Mouse (Mus musculus) embryonic facial prominence, embryonic 10.5 days (tissue): ENCODE measurements around the gene 2010111I01Rik. TPM values are rescaled to one million over a fixed set of nuclear protein-coding genes. Genes with fewer than 3 reads are reported as not detected.
"Not testable (repeated sequence)": the region's sequence is repeated elsewhere in the genome, so short reads cannot be mapped to it uniquely, and the experiment has no call there.

Source experiments
- DNase-seq: peaks from one replicate; pipeline ENCODE4 v3.0.0-alpha.2; 2017; ENCODE audit warnings: low spot score
- H3K27ac ChIP-seq: fragments of 300-500 bp; sonication (generic); replicated peaks from 2 replicates; pipeline ENCODE4 v1.5.1; 2016; ENCODE audit warnings: mild to moderate bottlenecking
- H3K27me3 ChIP-seq: fragments of 300-500 bp; sonication (generic); replicated peaks from 2 replicates; pipeline ENCODE4 v1.6.1; 2016; ENCODE audit warnings: low read depth, mild to moderate bottlenecking; ENCODE audit not compliant: poor library complexity, severe bottlenecking
- H3K36me3 ChIP-seq: fragments of 300-500 bp; sonication (generic); replicated peaks from 2 replicates; pipeline ENCODE4 v1.6.1; 2016; ENCODE audit warnings: mild to moderate bottlenecking, moderate library complexity
- H3K4me1 ChIP-seq: fragments of 300-500 bp; sonication (generic); 2 replicates; pipeline ENCODE4 v1.6.1; 2016
- H3K4me3 ChIP-seq: fragments of 300-500 bp; sonication (generic); 2 replicates; pipeline ENCODE4 v1.5.1; 2016; ENCODE audit warnings: mild to moderate bottlenecking, moderate library complexity
- H3K9me3 ChIP-seq: fragments of 300-500 bp; sonication (generic); 2 replicates; pipeline ENCODE4 v1.6.1; 2016; ENCODE audit warnings: mild to moderate bottlenecking
- WGBS: fragments of 180-500 bp; shearing (Covaris S2); methylation state at CpG from one replicate; pipeline ENCODE4 v1.1.7; 2016; 5-methylcytosine and 5-hydroxymethylcytosine counted together
- polyA plus RNA-seq: library from polyadenylated mRNA; unstranded; fragments of >200 nt; fragmentation: Nextera tagmentation; extraction: Ambion mirVana; gene quantifications from 2 replicates; pipeline ENCODE4 v1.2.1, GENCODE M21; 2016

The 2010111I01Rik gene
- polyA plus RNA-seq, 1 experiment from 2014 or later = 88.8 TPM

- Histone ChIP-seq H3K4me1 (peaks cover 20% of the 10 kb centered on the region), H3K27ac (no peak overlapping the region), H3K9me3 (no peaks in the 10 kb centered on the region), H3K36me3 (peaks cover 39% of the 10 kb centered on the region), H3K27me3 (no peaks in the 10 kb centered on the region), H3K4me3 (no peak overlapping the region)
- no peak for DNase-seq
- WGBS = 81% methylated on average over 3 of the region's 3 CpGs
Observed at GRCm38 (mm10) chr13:63309563-63309962, 344.9 kb downstream of the 2010111I01Rik start.

- H3K4me3 ChIP-seq = no peak overlapping the region
- 72% methylated on average over 2 of the region's 2 CpGs for WGBS
- H3K27ac ChIP-seq = no peak overlapping the region
- no peaks in the 10 kb centered on the region for H3K9me3 ChIP-seq
- no peak for DNase-seq
- H3K36me3 ChIP-seq = peaks cover 30% of the 10 kb centered on the region; the same call in 1 of the 2 replicates
- H3K27me3 ChIP-seq = no peaks in the 10 kb centered on the region
- H3K4me1 ChIP-seq = peaks cover 14% of the 10 kb centered on the region
Observed at GRCm38 (mm10) chr13:63311156-63311555, 346.5 kb downstream of the 2010111I01Rik start.

- peaks cover 20% of the 10 kb centered on the region for H3K4me1 ChIP-seq
- H3K9me3 ChIP-seq = no peaks in the 10 kb centered on the region
- DNase-seq = no peak
- no peak overlapping the region for H3K4me3 ChIP-seq
- 90% methylated on average over 1 of the region's 1 CpGs for WGBS
- 0 out of 2 replicates have a peak overlapping the region, but pooled peaks have one; percentile 3 for H3K27ac ChIP-seq
- peaks cover 37% of the 10 kb centered on the region for H3K36me3 ChIP-seq
- no peaks in the 10 kb centered on the region for H3K27me3 ChIP-seq
Observed at GRCm38 (mm10) chr13:63313247-63313646, 348.6 kb downstream of the 2010111I01Rik start.

GRCm38 (mm10) chr13:63313748-63314607 lies 349.3 kb downstream of the 2010111I01Rik start:
- WGBS = 83% methylated on average over 12 of the region's 12 CpGs
- 0 out of 2 replicates have a peak overlapping the region, but pooled peaks have one; percentile 3 for H3K27ac ChIP-seq
- peaks cover 20% of the 10 kb centered on the region for H3K4me1 ChIP-seq
- H3K4me3 ChIP-seq = no peak overlapping the region
- H3K27me3 ChIP-seq = no peaks in the 10 kb centered on the region
- H3K36me3 ChIP-seq = peaks cover 34% of the 10 kb centered on the region
- no peaks in the 10 kb centered on the region for H3K9me3 ChIP-seq
- DNase-seq = no peak

GRCm38 (mm10) chr13:63314608-63314920 lies 349.9 kb downstream of the 2010111I01Rik start:
- H3K9me3 ChIP-seq = no peaks in the 10 kb centered on the region
- H3K4me1 ChIP-seq = peaks cover 20% of the 10 kb centered on the region
- DNase-seq = no peak
- H3K4me3 ChIP-seq = no peak overlapping the region
- H3K27ac ChIP-seq = no peak overlapping the region
- H3K36me3 ChIP-seq = peaks cover 30% of the 10 kb centered on the region
- no peaks in the 10 kb centered on the region for H3K27me3 ChIP-seq
- WGBS = 71% methylated on average over 4 of the region's 4 CpGs

- H3K27ac ChIP-seq, H3K9me3 ChIP-seq, H3K4me3 ChIP-seq, DNase-seq, H3K27me3 ChIP-seq: not testable (repeated sequence)
- WGBS = 91% methylated on average over 4 of the region's 4 CpGs
- Histone ChIP-seq H3K4me1 (peaks cover 20% of the 10 kb centered on the region), H3K36me3 (peaks cover 29% of the 10 kb centered on the region)
Observed at GRCm38 (mm10) chr13:63315111-63315510, 350.4 kb downstream of the 2010111I01Rik start.

GRCm38 (mm10) chr13:63315777-63316176 lies 351.1 kb downstream of the 2010111I01Rik start:
- Histone ChIP-seq H3K36me3 (peaks cover 31% of the 10 kb centered on the region), H3K27ac (no peak overlapping the region), H3K9me3 (no peaks in the 10 kb centered on the region), H3K27me3 (no peaks in the 10 kb centered on the region), H3K4me1 (peaks cover 20% of the 10 kb centered on the region), H3K4me3 (no peak overlapping the region)
- 88% methylated on average over 6 of the region's 6 CpGs for WGBS
- DNase-seq = no peak

GRCm38 (mm10) chr13:63316407-63316806 lies 351.7 kb downstream of the 2010111I01Rik start:
- Histone ChIP-seq H3K4me1 (peaks cover 20% of the 10 kb centered on the region), H3K4me3 (no peak overlapping the region), H3K36me3 (peaks cover 34% of the 10 kb centered on the region), H3K9me3 (no peaks in the 10 kb centered on the region), H3K27ac (no peak overlapping the region), H3K27me3 (no peaks in the 10 kb centered on the region)
- no peak for DNase-seq
- WGBS = 92% methylated on average over 5 of the region's 5 CpGs

- Histone ChIP-seq H3K36me3 (peaks cover 24% of the 10 kb centered on the region), H3K27me3 (no peaks in the 10 kb centered on the region), H3K27ac (no peak overlapping the region), H3K4me1 (peaks cover 33% of the 10 kb centered on the region), H3K9me3 (no peaks in the 10 kb centered on the region), H3K4me3 (no peak overlapping the region)
- WGBS = 57% methylated on average over 7 of the region's 7 CpGs
- no peak for DNase-seq
Observed at GRCm38 (mm10) chr13:63317681-63318104, 353.0 kb downstream of the 2010111I01Rik start.

- no peak overlapping the region for H3K4me3 ChIP-seq
- WGBS = 94% methylated on average over 7 of the region's 7 CpGs
- no peak overlapping the region for H3K27ac ChIP-seq
- H3K36me3 ChIP-seq = peaks cover 27% of the 10 kb centered on the region
- H3K9me3 ChIP-seq = no peaks in the 10 kb centered on the region
- peaks cover 43% of the 10 kb centered on the region for H3K4me1 ChIP-seq
- H3K27me3 ChIP-seq = no peaks in the 10 kb centered on the region
- no peak for DNase-seq
Observed at GRCm38 (mm10) chr13:63319814-63320213, 355.1 kb downstream of the 2010111I01Rik start.

- WGBS = 58% methylated on average over 5 of the region's 5 CpGs
- H3K4me3 ChIP-seq = no peak overlapping the region
- peaks cover 20% of the 10 kb centered on the region for H3K36me3 ChIP-seq
- H3K27me3 ChIP-seq = no peaks in the 10 kb centered on the region
- peaks cover 56% of the 10 kb centered on the region for H3K4me1 ChIP-seq
- no peaks in the 10 kb centered on the region for H3K9me3 ChIP-seq
- H3K27ac ChIP-seq = peak overlapping the region; percentile 83
- DNase-seq = no peak
Observed at GRCm38 (mm10) chr13:63321689-63322088, 357.0 kb downstream of the 2010111I01Rik start.

- peaks cover 14% of the 10 kb centered on the region; the same call in 1 of the 2 replicates for H3K36me3 ChIP-seq
- H3K27ac ChIP-seq = peak overlapping the region; percentile 83
- DNase-seq = no peak
- H3K27me3 ChIP-seq = no peaks in the 10 kb centered on the region
- 86% methylated on average over 6 of the region's 6 CpGs for WGBS
- no peak overlapping the region for H3K4me3 ChIP-seq
- H3K4me1 ChIP-seq = peaks cover 54% of the 10 kb centered on the region
- H3K9me3 ChIP-seq = no peaks in the 10 kb centered on the region
Observed at GRCm38 (mm10) chr13:63322756-63323155, 358.1 kb downstream of the 2010111I01Rik start.
